9 mouse cellular contexts compared by ENCODE assay signal in genomic region chr9:65520505-65520876, GRCm38 (mm10). TPM values are rescaled to one million over a fixed set of nuclear protein-coding genes. Genes with fewer than 3 reads are reported as not detected.
A peak's percentile ranks its signal among the peaks of the same experiment; 100 is the strongest.
DNase-seq lines count a peak whose midpoint lies in the region.
"Had no signal": no experiment of that assay in that cellular context is flagged by ENCODE, and none has a peak within 500 bp of the region (broad histone marks: within the 10 kb centered on the region; RNA-seq: fewer than 3 reads in every experiment).

No protein-coding gene starts in this region.

- WGBS in heart, embryonic 10.5 days: 20% methylated on average over 11 of the region's 11 CpGs

- peaks cover 6% of the 10 kb centered on the region; the same call in 1 of the 2 replicates for H3K27me3 ChIP-seq in heart, embryonic 10.5 days (ENCODE audit: insufficient read depth, poor library complexity, severe bottlenecking)

- peak overlapping the region; percentile 48 for H3K4me3 ChIP-seq in heart, embryonic 10.5 days

- intact Hi-C loops in heart, postnatal 25 days (cut with DNase I): loop anchor here (5.0 kb wide), 1 partner anchor 142 kb away; no protein-coding TSS in a partner anchor
- intact Hi-C loops in left cerebral cortex, postnatal 4 days (cut with DNase I): no loop called here

- DNase-seq in heart, embryonic 10.5 days (ENCODE audit: low spot score): no peak
- no peak for DNase-seq in heart, postnatal 25 days (ENCODE audit: low spot score)
- DNase-seq in right cerebral cortex, postnatal 10 days (ENCODE audit: low spot score in 2 of 2): peak; percentile 34 to 53
- DNase-seq in right cerebral cortex, postnatal 14 days: no peak
- peak; percentile 55 for DNase-seq in left cerebral cortex, postnatal 4 days
- no peak for DNase-seq in adrenal gland, adult 2 months
- DNase-seq in adrenal gland, adult (ENCODE audit: inconsistent age in 2 of 2, low spot score in 1 of 2): no peak
- DNase-seq in natural killer cell, adult 2 months (ENCODE audit: low spot score in 2 of 2): no peak

- no peak overlapping the region; the same call in 1 of the 2 replicates for H3K27ac ChIP-seq in heart, embryonic 10.5 days

- H3K4me1 ChIP-seq in heart, embryonic 10.5 days: peaks cover 14% of the 10 kb centered on the region

- no peaks in the 10 kb centered on the region for H3K36me3 ChIP-seq in heart, embryonic 10.5 days

- no peaks in the 10 kb centered on the region for H3K9me3 ChIP-seq in heart, embryonic 10.5 days

RNA-seq across cellular contexts. Expression of gene Ankdd1a, which starts 0.5 kb away (rescaled TPM):
- polyA plus RNA-seq in heart, embryonic 10.5 days (2016; fragmentation: Nextera tagmentation; extraction: Ambion mirVana): not detected in 2 replicates
- total RNA-seq in heart, postnatal 25 days (2021): not detected
- total RNA-seq in left cerebral cortex, postnatal 4 days (2021): 1 to 10 TPM; 1.3 to 2.1 TPM
- total RNA-seq in adrenal gland, adult 2 months (2021): 1 to 10 TPM in 1 of 2 experiments, under 1 TPM in 1; 0.32 to 3.3 TPM
- polyA plus RNA-seq in adrenal gland, adult 2 months (2012; rRNA removed): 0.45 and 0.98 TPM in 2 replicates
- total RNA-seq: heart, adult 8-10 months had no signal

RNA-seq across cellular contexts. Expression of gene Plekho2, which starts 59.3 kb away (rescaled TPM):
- 12.8 and 14.2 TPM in 2 replicates for polyA plus RNA-seq in heart, embryonic 10.5 days (2016; fragmentation: Nextera tagmentation; extraction: Ambion mirVana)
- 10 to 100 TPM; 12.9 to 13.2 TPM for total RNA-seq in heart, postnatal 25 days (2021)
- 1 to 10 TPM; 6.1 to 7.0 TPM for total RNA-seq in left cerebral cortex, postnatal 4 days (2021)
- total RNA-seq in adrenal gland, adult 2 months (2021): 10 to 100 TPM; 49.9 to 61.0 TPM
- polyA plus RNA-seq in adrenal gland, adult 2 months (2012; rRNA removed): 48.8 and 61.6 TPM in 2 replicates

RNA-seq across cellular contexts. Expression of gene Spg21, which starts 59.7 kb away (rescaled TPM):
- polyA plus RNA-seq in heart, embryonic 10.5 days (2016; fragmentation: Nextera tagmentation; extraction: Ambion mirVana): 66.7 and 71.1 TPM in 2 replicates
- total RNA-seq in heart, postnatal 25 days (2021): 10 to 100 TPM; 10.6 to 13.1 TPM
- total RNA-seq in left cerebral cortex, postnatal 4 days (2021): 10 to 100 TPM; 49.8 to 51.5 TPM
- total RNA-seq in adrenal gland, adult 2 months (2021): 10 to 100 TPM; 47.7 to 73.6 TPM
- 16.2 and 22.4 TPM in 2 replicates for polyA plus RNA-seq in adrenal gland, adult 2 months (2012; rRNA removed)

Comparison
In these comparisons a context has a peak if more than half of its experiments do, and no peak if none do; other contexts are left out.
1. DNase-seq: peak in right cerebral cortex, postnatal 10 days (2 of 2) and left cerebral cortex, postnatal 4 days (single experiment); none in heart, embryonic 10.5 days (single experiment), heart, postnatal 25 days (single experiment), right cerebral cortex, postnatal 14 days (single experiment), adrenal gland, adult 2 months (single experiment), adrenal gland, adult (0 of 2) and natural killer cell, adult 2 months (0 of 2).